Mouse (Mus musculus): ENCODE data around the gene Unc5c. TPM values are rescaled to one million over a fixed set of nuclear protein-coding genes. Genes with fewer than 3 reads are reported as not detected.

The Unc5c gene
- polyA plus RNA-seq, 1 experiment from 2014 or later: 9.3 TPM

DNA sequence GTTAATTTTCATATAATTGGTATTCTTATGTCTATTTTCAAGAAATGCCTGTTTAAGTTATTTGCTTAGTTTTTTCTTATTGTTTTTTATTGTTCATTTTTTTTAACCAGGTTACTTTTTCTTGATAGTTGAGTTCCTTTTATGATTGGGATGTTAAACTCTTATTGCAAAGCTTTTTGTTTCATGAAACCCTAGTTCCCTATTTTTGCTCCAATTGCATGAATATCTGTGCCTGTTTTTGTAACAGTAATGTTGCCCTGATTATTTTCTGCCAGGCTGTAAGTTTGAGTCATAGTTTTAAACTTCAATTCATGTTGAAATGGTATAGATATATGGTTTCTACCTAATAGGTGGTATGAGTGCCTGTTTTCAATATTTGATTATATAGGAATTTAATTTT is 234.2 kb downstream of the Unc5c start:
- Histone ChIP-seq H3K27ac (no peak overlapping the region), H3K4me1 (no peaks in the 10 kb centered on the region), H3K9me3 (no peaks in the 10 kb centered on the region), H3K36me3 (no peaks in the 10 kb centered on the region), H3K4me3 (no peak overlapping the region), H3K27me3 (ENCODE audit: insufficient read depth, poor library complexity, severe bottlenecking) (no peaks in the 10 kb centered on the region)
- no peak for DNase-seq (ENCODE audit: low spot score)

DNA sequence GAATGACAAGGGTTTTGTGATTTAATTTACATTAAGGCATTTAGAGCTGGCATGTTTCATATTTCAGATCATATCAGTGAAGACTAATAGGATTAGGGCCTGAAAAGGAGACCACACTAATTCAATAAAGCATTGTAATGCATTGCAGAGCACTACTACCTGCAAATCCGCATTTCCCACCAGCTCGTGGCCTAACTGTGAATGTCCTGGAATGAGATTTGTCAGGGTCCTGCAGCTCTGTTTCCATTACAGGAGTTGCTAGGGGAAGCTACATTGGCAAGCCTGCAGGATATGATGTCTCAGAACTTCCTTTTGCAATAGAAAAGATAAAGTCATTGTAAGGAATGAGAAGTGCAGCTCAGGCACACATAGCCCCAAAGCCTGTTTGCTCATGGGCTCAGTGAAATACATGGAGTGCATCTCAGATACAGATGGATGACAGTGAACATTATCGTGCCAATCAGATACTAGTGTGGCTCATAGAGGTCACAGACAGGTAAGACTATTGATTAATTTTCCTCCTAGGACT is 236.4 kb downstream of the Unc5c start:
- Histone ChIP-seq H3K4me1 (no peaks in the 10 kb centered on the region), H3K27ac (no peak overlapping the region), H3K9me3 (no peaks in the 10 kb centered on the region), H3K36me3 (no peaks in the 10 kb centered on the region), H3K27me3 (ENCODE audit: insufficient read depth, poor library complexity, severe bottlenecking) (no peaks in the 10 kb centered on the region), H3K4me3 (no peak overlapping the region)
- WGBS: 72% methylated on average over 3 of the region's 3 CpGs
- no peak for DNase-seq (ENCODE audit: low spot score)

DNA sequence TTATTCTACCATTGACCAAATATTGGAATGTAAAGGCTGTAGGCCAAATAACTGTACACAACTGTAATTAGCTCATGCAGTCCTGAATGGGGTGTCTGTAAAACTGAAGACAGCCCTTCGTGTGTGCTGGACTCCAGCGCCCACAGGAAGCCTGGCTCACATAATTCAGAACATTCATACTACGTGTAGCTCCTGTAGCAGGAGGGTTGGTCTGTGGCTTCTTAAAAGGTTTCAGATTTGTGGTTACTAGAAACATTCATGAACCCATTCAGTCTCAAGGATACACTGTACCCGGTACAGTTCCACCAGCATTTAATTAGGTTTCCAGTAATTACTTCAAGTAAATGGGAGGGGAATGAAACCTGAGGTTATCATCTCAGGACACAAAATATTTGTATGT is 246.6 kb downstream of the Unc5c start:
- no peaks in the 10 kb centered on the region for H3K27me3 ChIP-seq (ENCODE audit: insufficient read depth, poor library complexity, severe bottlenecking)
- WGBS: 87% methylated on average over 4 of the region's 4 CpGs
- no peak overlapping the region for H3K4me3 ChIP-seq
- no peak for DNase-seq (ENCODE audit: low spot score)
- no peak overlapping the region for H3K27ac ChIP-seq
- H3K36me3 ChIP-seq: no peaks in the 10 kb centered on the region
- no peaks in the 10 kb centered on the region for H3K9me3 ChIP-seq
- no peaks in the 10 kb centered on the region for H3K4me1 ChIP-seq

- no peak overlapping the region for H3K4me3 ChIP-seq
- H3K27ac ChIP-seq: no peak overlapping the region
- no peaks in the 10 kb centered on the region for H3K9me3 ChIP-seq
- no peaks in the 10 kb centered on the region for H3K36me3 ChIP-seq
- H3K27me3 ChIP-seq (ENCODE audit: insufficient read depth, poor library complexity, severe bottlenecking): no peaks in the 10 kb centered on the region
- DNase-seq (ENCODE audit: low spot score): no peak
- H3K4me1 ChIP-seq: no peaks in the 10 kb centered on the region
- WGBS: 56% methylated on average over 4 of the region's 4 CpGs
Measured at GRCm38 (mm10) chr3:141716371-141716770, 251.4 kb downstream of the Unc5c start.

DNA sequence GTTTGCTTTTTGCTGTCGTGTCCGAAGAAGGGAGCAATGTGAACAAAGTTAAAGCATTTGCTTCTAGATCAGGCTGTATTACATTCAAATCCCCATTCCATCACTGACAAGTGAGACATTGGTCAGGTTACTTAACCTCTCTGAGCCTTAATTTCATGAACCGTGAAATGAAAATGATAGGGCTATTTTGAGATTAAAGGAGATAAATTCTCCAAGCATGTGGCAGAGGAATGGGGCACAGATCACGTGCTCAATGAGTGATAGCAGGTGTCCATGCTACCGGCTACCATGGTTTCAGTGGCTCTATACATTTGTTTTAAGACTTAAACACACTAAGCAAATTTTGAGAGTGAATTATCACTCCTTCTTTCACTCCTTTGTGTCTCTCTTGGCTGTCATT is 254.0 kb downstream of the Unc5c start:
- H3K27ac ChIP-seq: no peak overlapping the region
- H3K9me3 ChIP-seq: no peaks in the 10 kb centered on the region
- DNase-seq (ENCODE audit: low spot score): no peak
- H3K4me1 ChIP-seq: no peaks in the 10 kb centered on the region
- H3K4me3 ChIP-seq: no peak overlapping the region
- WGBS: 83% methylated on average over 5 of the region's 5 CpGs
- H3K36me3 ChIP-seq: no peaks in the 10 kb centered on the region
- no peaks in the 10 kb centered on the region for H3K27me3 ChIP-seq (ENCODE audit: insufficient read depth, poor library complexity, severe bottlenecking)

DNA sequence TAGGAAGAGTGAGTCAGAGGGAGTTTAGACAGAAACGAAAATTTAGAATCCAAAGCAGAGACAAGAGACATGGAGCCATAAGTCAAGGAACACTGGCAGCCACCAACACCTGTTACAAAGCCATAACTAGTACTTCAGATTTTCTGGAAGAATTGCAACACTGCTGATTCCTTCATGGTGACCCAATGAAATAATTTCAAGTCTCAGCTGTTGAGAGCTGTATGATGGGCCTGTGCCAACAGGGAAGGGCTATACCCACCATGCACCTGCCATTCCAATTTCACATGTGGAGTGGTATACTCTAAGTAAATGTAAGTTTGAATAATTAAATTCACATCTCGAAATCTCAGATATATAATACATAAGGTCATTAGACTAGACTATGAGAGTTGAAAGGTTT is 259.5 kb downstream of the Unc5c start:
- H3K4me3 ChIP-seq: no peak overlapping the region
- no peaks in the 10 kb centered on the region for H3K9me3 ChIP-seq
- WGBS: 80% methylated on average over 2 of the region's 2 CpGs
- no peak overlapping the region for H3K27ac ChIP-seq
- H3K4me1 ChIP-seq: no peaks in the 10 kb centered on the region
- H3K27me3 ChIP-seq (ENCODE audit: insufficient read depth, poor library complexity, severe bottlenecking): no peaks in the 10 kb centered on the region
- H3K36me3 ChIP-seq: no peaks in the 10 kb centered on the region
- no peak for DNase-seq (ENCODE audit: low spot score)

DNA sequence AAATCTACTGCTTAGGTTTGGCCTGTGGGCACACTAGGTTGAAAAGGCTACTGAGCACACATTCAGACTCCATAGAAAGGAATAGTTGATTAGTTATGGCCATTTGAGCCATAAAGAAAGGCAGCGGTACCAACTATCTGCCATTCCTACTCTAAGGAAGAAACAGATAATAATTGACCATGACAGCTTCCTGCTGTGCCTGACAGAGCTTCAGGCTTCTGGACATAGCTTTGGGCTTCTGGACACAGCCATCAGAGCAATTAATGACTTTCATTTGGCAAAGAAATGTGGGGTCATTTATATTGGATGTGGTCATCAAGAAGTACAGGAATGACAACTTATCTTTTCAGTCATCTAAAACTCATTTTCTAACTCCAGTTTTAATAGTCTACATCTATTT is 260.4 kb downstream of the Unc5c start:
- no peak for DNase-seq (ENCODE audit: low spot score)
- H3K27me3 ChIP-seq (ENCODE audit: insufficient read depth, poor library complexity, severe bottlenecking): no peaks in the 10 kb centered on the region
- no peaks in the 10 kb centered on the region for H3K9me3 ChIP-seq
- no peak overlapping the region for H3K4me3 ChIP-seq
- no peak overlapping the region for H3K27ac ChIP-seq
- no peaks in the 10 kb centered on the region for H3K36me3 ChIP-seq
- H3K4me1 ChIP-seq: no peaks in the 10 kb centered on the region
- 83% methylated on average over 1 of the region's 1 CpGs for WGBS

DNA sequence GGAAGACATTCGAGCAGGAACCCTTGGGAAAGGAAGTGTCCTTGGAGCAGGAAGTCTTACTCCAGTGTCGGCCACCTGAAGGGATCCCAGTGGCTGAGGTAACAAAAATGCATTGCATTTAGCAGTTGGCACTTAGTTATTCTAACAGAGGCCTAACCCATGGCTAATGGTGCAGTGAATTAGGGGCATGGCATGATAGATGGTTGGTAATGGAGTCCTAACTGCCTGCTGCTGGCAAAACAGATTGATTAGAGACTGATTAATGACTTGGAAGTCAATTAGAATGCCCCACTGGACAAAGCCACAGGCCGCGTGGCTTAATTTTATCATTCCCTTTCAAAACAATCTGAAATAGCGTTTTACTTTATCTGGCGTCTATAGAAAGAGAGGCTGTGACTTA is 268.8 kb downstream of the Unc5c start:
- no peak for DNase-seq (ENCODE audit: low spot score)
- Histone ChIP-seq H3K27ac (no peak overlapping the region), H3K36me3 (no peaks in the 10 kb centered on the region), H3K27me3 (ENCODE audit: insufficient read depth, poor library complexity, severe bottlenecking) (no peaks in the 10 kb centered on the region), H3K4me3 (no peak overlapping the region), H3K4me1 (no peaks in the 10 kb centered on the region), H3K9me3 (no peaks in the 10 kb centered on the region)
- 80% methylated on average over 6 of the region's 6 CpGs for WGBS

GRCm38 (mm10) chr3:141735285-141735684 is 270.3 kb downstream of the Unc5c start:
- Histone ChIP-seq H3K36me3 (no peaks in the 10 kb centered on the region), H3K27ac (no peak overlapping the region), H3K4me1 (no peaks in the 10 kb centered on the region), H3K27me3 (ENCODE audit: insufficient read depth, poor library complexity, severe bottlenecking) (no peaks in the 10 kb centered on the region), H3K9me3 (no peaks in the 10 kb centered on the region), H3K4me3 (no peak overlapping the region)
- DNase-seq (ENCODE audit: low spot score): no peak

GRCm38 (mm10) chr3:141745322-141745721 is 280.3 kb downstream of the Unc5c start:
- Histone ChIP-seq H3K4me1 (no peaks in the 10 kb centered on the region), H3K27me3 (ENCODE audit: insufficient read depth, poor library complexity, severe bottlenecking) (no peaks in the 10 kb centered on the region), H3K27ac (no peak overlapping the region), H3K36me3 (no peaks in the 10 kb centered on the region), H3K4me3 (no peak overlapping the region), H3K9me3 (no peaks in the 10 kb centered on the region)
- DNase-seq (ENCODE audit: low spot score): no peak

GRCm38 (mm10) chr3:141748694-141749381 is 283.8 kb downstream of the Unc5c start:
- WGBS: 78% methylated on average over 4 of the region's 4 CpGs
- Histone ChIP-seq H3K4me1 (0 out of 2 replicates have a peak, but pooled peaks cover 7% of the 10 kb centered on the region), H3K27ac (no peak overlapping the region), H3K36me3 (no peaks in the 10 kb centered on the region), H3K4me3 (no peak overlapping the region), H3K9me3 (no peaks in the 10 kb centered on the region), H3K27me3 (ENCODE audit: insufficient read depth, poor library complexity, severe bottlenecking) (no peaks in the 10 kb centered on the region)
- no peak for DNase-seq (ENCODE audit: low spot score)

DNA sequence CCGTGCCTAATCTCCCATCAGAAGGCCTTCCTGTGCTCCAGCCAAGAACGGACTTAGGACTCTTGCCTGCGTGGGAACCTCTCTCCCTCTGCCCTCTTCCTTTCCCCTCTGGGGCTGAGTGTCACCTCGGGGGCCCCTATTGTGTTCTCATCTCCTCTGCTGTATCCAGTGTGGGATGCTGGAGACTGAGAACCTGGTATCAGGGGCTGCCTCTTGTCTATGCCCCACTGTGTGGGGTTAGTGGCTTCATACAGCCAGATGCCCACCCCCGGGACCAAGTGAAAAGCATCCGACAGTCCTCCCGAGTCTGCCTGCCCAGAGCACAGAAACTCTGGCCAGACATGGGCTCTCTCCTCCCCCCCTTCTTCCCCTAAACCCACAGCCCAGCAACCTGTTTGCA is 287.2 kb downstream of the Unc5c start:
- no peaks in the 10 kb centered on the region for H3K27me3 ChIP-seq (ENCODE audit: insufficient read depth, poor library complexity, severe bottlenecking)
- 67% methylated on average over 7 of the region's 7 CpGs for WGBS
- no peak for DNase-seq (ENCODE audit: low spot score)

DNA sequence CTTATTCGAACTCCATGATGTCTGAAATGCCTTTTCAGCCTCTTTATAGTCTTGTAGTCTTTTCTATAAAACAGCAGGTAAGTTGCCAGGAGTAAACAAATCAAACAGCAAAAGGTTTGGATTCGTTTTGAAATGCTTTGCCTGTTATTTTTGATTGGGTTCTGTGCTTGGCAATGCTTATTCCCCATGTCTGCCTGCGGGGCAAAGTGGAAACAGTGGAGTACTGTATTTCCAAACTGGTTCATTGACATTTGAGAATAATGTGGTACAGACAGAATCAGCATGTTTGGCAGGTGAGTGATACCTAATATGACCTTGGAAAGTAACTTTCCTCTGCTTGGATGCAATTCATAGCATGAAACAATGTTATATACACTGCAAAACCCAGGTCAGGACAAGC is 292.2 kb downstream of the Unc5c start:
- H3K27ac ChIP-seq: no peak overlapping the region
- no peaks in the 10 kb centered on the region for H3K4me1 ChIP-seq
- no peak overlapping the region for H3K4me3 ChIP-seq
- H3K9me3 ChIP-seq: no peaks in the 10 kb centered on the region
- WGBS: 80% methylated on average over 3 of the region's 3 CpGs
- no peaks in the 10 kb centered on the region for H3K27me3 ChIP-seq (ENCODE audit: insufficient read depth, poor library complexity, severe bottlenecking)
- no peak for DNase-seq (ENCODE audit: low spot score)
- no peaks in the 10 kb centered on the region for H3K36me3 ChIP-seq

More for the DNA sequence above, 287.2 kb downstream of the Unc5c start:
- no peaks in the 10 kb centered on the region for H3K9me3 ChIP-seq
- 0 out of 2 replicates have a peak, but pooled peaks cover 7% of the 10 kb centered on the region for H3K4me1 ChIP-seq
- H3K27ac ChIP-seq: no peak overlapping the region
- H3K36me3 ChIP-seq: no peaks in the 10 kb centered on the region
- no peak overlapping the region for H3K4me3 ChIP-seq

DNA sequence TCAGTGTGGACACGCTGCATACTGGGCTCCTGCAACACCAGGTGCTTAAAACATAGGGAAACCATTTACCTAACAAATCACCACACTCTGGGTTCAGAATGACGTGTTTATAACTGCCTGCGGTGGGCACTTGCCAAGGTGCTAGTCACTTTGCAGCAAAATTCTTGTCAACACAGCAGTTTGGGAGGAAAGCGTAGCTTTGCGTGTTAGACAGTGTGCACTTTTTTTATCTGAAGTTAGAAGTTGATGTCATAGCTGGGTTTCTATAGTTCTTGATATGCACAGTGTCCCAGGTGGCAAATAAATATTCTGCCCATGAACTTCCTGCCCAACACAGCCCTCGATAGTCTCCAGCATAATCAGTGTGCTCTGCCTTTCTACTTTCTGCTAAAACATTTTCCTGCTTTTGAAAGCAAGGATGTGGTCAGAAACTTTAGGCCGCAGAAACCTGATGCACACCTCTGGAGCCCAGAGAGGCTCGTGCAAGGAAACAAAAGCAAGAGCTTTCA is 313.4 kb downstream of the Unc5c start:
- no peak overlapping the region for H3K4me3 ChIP-seq
- H3K4me1 ChIP-seq: no peaks in the 10 kb centered on the region
- H3K9me3 ChIP-seq: no peaks in the 10 kb centered on the region
- no peaks in the 10 kb centered on the region for H3K36me3 ChIP-seq
- WGBS: 73% methylated on average over 8 of the region's 8 CpGs
- H3K27me3 ChIP-seq (ENCODE audit: insufficient read depth, poor library complexity, severe bottlenecking): no peaks in the 10 kb centered on the region
- H3K27ac ChIP-seq: no peak overlapping the region
- DNase-seq (ENCODE audit: low spot score): no peak
